Mouse (Mus musculus) CH12.LX (cell line): ENCODE results near the gene Slc25a19.
A peak's percentile ranks its signal among the peaks of the same experiment; 100 is the strongest.

Experiments
- BHLHE40 ChIP-seq: IDR thresholded peaks from 2 replicates; pipeline ENCODE4 v1.6.1; 2011; ENCODE audit warnings: mild to moderate bottlenecking, low read depth, low read length, improper control_type of control experiment
- CTCF ChIP-seq, 2 experiments: IDR thresholded peaks in 1 of 2; conservative IDR thresholded peaks in 1 of 2; 2 replicates each; pipeline ENCODE4 v1.5.1; 2011 to 2012; ENCODE audit warnings: low read depth in 2 of 2, low read length in 2 of 2, improper control_type of control experiment in 1 of 2, inconsistent platforms in 1 of 2, mild to moderate bottlenecking in 1 of 2, moderate library complexity in 1 of 2
- ELF1 ChIP-seq: IDR thresholded peaks from 2 replicates; pipeline ENCODE4 v1.6.1; 2014; ENCODE audit warnings: low read depth, mild to moderate bottlenecking, inconsistent platforms, low read length, improper control_type of control experiment
- ETS1 ChIP-seq: conservative IDR thresholded peaks from 2 replicates; pipeline ENCODE4 v1.6.1; 2012; ENCODE audit warnings: low read depth, mild to moderate bottlenecking, inconsistent platforms, low read length, improper control_type of control experiment, moderate library complexity
- MAX ChIP-seq: IDR thresholded peaks from 2 replicates; pipeline ENCODE4 v1.6.1; 2011; ENCODE audit warnings: low read length, improper control_type of control experiment
- MEF2A ChIP-seq: IDR thresholded peaks from 2 replicates; pipeline ENCODE4 v1.6.1; 2014; ENCODE audit warnings: low read depth, mild to moderate bottlenecking, inconsistent platforms, low read length, improper control_type of control experiment, borderline replicate concordance
- POLR2A ChIP-seq: IDR thresholded peaks from 2 replicates; pipeline ENCODE4 v1.6.1; 2011; ENCODE audit warnings: low read depth, mild to moderate bottlenecking, improper control_type of control experiment, low read length

- 0 out of 2 replicates have a peak, but pooled peaks have one; percentile 38 for TF ChIP-seq ELF1
- peak; percentile 80 for TF ChIP-seq BHLHE40
- TF ChIP-seq CTCF (conservative IDR thresholded peaks at IDR 0.05 in 1 of 2, IDR thresholded peaks at IDR 0.05 in 1 of 2; ENCODE audit: low read depth in 2 of 2, low read length in 2 of 2) = no peak
- peak; percentile 72; the same call in 1 of the 2 replicates for TF ChIP-seq ETS1
- peak; percentile 30 for TF ChIP-seq POLR2A
- TF ChIP-seq MEF2A = peak; percentile 95
- TF ChIP-seq MAX = peak; percentile 87
These were observed 4.8 kb upstream of the Slc25a19 start for GRCm38 (mm10) chr11:115632862-115633261.
